Mouse (Mus musculus): ENCODE results near the gene Agap1.

DNA sequence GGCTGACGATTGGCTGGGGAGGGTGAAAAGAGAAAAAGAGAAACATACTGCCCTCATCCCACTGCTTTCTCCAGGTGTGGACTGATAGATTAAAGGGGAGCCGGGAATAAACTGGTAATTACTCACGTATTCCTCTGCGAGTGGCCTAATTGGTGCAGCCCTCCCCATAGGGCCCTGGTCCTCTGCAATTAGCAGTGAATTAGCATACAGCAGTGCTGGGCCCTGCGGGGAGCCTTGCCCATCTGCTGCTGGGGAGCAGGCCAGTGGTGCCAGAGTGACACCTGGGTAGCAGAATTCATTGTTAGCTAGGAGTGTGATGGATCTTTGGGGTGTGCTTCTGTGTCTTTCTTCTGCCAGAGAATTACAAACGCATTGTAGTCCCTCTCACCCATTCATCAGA is 87.9 kb downstream of the Agap1 start:
- TF ChIP-seq CTCF (IDR thresholded peaks at IDR 0.05; ENCODE audit: borderline replicate concordance, control insufficient read depth, extremely low read depth, insufficient read depth, low read length, poor library complexity) (no peak), POLR2A (IDR thresholded peaks at IDR 0.05; ENCODE audit: control insufficient read depth, extremely low read depth, insufficient read depth, low read length, poor library complexity) (no peak)

Data from thymus, adult 2 months (tissue).